Mouse (Mus musculus) lung, postnatal 25 days (tissue): ENCODE results near the gene Map1s.
"Not testable (repeated sequence)": the region's sequence is repeated elsewhere in the genome, so short reads cannot be mapped to it uniquely, and the experiment has no call there.

ENCODE experiments used
- DNase-seq: peaks from one replicate; pipeline ENCODE4 v3.0.0; 2022; ENCODE audit warnings: low spot score

Map1s gene

DNA sequence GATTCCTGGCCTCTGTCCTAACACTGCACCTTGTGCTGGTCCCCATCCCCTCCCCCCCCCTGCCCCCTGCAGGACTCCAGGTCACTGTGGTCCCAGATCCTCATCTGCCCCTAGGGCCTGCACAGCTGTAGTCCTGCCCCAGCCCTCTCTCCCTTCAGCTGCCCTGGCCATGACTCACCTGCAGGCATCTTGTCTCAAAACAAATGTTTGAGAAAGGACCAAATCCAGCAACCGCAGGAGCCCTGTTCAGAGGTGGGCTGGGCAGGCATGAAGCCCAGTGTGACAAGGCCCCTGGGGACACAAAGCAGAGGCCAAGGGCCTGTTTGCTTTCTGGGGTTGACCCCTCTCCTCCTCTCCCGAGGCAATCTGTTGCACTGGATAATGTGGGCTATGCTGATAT is 27.6 kb upstream of the Map1s start:
- no peak for DNase-seq

- no peak for DNase-seq
Observed at GRCm38 (mm10) chr8:70879500-70879899, 26.2 kb upstream of the Map1s start.

- DNase-seq, result no peak
Observed at GRCm38 (mm10) chr8:70880126-70880525, 25.6 kb upstream of the Map1s start.

- DNase-seq, result no peak
Observed at GRCm38 (mm10) chr8:70880546-70880945, 25.2 kb upstream of the Map1s start.

DNA sequence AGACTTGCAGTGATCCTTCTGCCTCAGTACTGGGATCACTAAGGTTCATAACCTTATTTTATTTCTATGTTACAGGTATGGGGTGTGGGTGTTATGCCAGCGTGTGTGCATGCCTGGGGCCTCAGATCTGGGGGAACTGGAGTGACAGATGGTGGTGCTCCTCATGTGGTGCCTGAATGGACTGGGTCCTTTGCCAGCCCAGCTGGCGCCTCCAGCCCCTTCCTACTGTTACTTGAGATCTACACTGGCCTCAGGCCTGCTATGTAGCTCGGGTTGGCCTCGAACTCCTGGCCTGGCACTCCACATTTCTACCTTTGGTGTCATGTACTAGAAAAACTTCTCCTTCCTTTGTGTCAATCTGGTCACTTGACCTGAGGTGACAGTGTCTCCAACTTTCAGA is 21.5 kb upstream of the Map1s start:
- no peak for DNase-seq

DNA sequence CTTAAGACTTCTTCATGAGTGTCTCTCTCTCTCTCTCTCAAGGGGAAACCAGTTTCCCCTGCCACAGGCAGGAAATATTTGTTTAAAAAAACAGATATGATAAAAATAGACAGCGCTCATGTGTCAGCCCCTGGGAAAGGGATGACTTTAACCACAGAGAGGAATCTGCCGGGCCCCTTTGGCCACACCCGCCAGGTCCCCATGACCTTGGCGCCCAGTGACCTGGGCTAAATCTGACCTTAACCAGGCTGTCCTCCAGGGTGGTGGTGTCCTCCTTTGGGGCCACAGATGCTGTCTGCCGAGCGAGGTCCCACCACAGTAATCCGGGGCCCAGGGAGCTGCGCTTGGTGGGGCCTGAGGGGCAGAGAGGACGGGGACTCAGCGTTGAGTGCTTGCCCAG is 21.0 kb upstream of the Map1s start:
- DNase-seq, result no peak

- no peak for DNase-seq
Observed at GRCm38 (mm10) chr8:70885612-70886011, 20.1 kb upstream of the Map1s start.

DNA sequence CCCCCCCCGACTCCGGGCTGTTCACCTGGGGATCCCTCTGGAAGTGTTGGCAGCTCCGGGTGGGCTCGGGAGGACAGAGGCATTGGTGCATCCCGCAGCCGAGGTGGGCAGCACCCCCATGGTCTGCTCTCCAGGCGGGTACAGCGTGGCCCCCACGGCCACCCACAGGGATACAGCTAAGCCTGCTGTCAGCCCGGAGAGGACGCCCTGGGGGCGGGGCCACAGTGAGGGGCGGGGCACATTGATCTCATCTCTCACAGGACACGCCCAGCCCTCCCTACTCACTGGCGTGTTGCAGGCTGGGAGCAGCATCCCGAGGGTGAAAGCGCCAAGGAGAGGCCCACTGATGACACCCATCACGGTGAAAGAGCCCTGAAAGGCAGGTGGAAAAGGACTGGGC is 18.1 kb upstream of the Map1s start:
- DNase-seq, result no peak

DNA sequence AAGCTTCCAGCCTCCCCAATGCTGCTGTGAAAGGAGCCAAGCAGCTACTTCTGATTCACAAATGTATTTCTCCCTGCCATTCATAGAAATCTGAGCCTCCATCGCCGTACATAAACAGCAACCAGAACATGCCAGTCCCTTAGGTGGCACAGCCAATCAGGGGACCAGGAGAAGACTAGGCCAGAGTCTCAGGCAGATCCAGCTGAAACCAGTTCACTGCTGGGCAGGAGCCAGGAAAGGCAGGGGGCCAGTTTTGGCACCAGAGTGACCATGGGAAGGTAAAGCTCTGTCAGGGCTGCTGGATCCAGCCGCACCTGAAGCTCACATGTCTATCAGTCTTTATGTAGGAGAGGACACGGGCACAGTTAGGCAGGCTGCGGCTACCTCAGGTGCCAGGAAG is 15.1 kb upstream of the Map1s start:
- DNase-seq, result no peak

- DNase-seq, result peak; percentile 80
Observed at GRCm38 (mm10) chr8:70891356-70891755, 14.4 kb upstream of the Map1s start.

DNA sequence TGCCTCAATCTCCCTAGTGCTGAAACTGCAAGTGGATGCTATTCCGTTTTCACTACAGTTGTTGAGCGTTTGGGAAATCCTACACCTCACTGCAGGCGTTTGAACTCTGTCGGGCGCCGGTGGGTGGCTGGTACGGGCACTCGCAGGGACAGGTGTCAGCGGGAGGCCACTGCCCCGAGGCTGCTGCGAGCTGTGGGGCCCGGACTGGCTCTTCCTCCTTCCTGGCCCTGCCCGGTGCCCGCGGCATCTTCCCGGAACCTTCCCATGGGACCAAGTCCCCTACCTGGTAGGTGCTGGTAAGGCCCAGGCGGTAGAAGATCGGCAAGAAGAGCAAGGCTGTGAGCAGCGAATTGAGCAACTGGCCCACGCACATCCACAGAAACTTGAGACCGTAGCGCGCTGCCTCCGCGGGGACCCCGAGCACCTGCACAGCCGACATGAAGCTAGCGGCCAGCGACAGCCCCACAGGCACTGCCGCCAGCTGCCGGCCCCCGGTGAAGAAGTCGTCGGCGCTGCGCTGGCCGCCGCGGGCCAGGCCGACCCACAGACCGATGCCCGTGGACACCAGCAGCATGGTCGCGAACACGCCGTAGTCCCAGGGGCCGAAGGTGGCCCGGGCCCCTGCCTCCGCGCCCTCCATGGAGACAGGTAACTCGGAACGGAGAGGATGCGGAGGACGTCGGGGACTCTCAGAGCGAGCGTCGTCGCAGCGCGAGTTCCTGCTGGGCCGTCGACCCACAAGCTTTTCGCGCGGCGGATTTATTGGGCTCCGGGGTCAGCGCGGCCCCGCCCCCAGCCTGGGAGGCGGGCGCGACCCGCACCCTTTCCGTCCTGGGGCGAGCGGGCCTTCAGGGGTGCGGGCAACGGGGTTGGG is 13.5 kb upstream of the Map1s start, which contains the start of gene Slc5a5:
Gene Slc5a5 (minus strand): TSS at position 736 of the 874 bp plus-strand sequence.
- DNase-seq, result no peak

GRCm38 (mm10) chr8:70892896-70893655 is 12.7 kb upstream of the Map1s start:
- no peak for DNase-seq

GRCm38 (mm10) chr8:70893656-70894384 is 11.9 kb upstream of the Map1s start:
- DNase-seq, result peak; percentile 69

DNA sequence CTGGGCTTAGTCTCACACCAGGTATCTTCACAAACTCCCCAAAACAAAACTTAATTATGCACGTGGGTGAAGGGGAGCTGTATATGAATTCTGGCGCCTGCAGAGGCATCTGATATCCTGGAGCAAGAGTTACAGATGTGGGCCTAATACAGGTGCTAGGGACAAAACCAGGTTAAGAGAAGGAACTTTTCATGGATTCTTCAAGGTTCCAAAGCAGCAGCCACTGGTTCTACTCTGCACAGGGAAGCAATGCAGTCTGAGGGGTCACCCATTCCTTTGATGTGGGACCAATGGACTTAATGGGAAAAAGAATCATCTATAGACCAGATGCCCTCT is 11.4 kb upstream of the Map1s start:
- no peak for DNase-seq

DNA sequence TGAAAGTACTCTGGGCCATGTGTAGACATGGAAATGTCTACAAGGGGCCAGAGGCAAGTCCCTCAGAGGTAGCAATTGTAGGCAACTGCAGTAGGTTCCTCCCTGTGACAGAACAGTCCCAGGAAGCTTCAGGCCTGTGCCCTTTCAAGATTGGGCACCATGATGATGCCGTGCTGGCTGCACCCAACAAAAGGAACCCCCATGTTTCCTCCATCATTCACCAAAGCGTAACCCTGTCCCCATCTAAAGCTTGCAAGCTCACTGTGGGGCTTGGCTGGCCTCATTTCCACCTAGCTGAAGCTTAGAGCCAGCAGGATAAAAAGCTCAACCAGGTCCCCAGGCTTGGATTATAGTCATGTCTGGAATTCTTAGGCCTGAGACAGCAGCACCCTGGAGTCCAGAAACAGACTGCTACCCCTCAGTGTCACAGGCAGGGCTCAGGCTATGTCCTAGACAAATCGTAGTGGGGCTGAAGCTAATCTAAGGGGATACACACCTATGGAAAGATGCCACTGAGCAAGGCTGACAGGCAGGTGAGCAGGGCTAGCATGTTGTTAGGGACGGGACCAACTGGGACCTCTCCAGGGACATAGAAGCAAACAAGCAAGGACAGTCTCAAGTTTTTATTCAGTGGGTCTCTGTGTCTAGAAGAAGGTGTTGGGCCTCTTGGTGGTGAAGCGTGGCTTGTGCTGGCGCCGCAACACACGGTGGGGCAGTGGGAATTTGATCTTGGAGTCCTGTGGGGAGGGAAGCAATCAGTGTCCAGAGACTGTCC is 10.8 kb upstream of the Map1s start:
- no peak for DNase-seq

- not testable (repeated sequence) for DNase-seq
Observed at GRCm38 (mm10) chr8:70895571-70896259, 10.0 kb upstream of the Map1s start.

GRCm38 (mm10) chr8:70896316-70897020 is 9.3 kb upstream of the Map1s start:
- no peak for DNase-seq

DNA sequence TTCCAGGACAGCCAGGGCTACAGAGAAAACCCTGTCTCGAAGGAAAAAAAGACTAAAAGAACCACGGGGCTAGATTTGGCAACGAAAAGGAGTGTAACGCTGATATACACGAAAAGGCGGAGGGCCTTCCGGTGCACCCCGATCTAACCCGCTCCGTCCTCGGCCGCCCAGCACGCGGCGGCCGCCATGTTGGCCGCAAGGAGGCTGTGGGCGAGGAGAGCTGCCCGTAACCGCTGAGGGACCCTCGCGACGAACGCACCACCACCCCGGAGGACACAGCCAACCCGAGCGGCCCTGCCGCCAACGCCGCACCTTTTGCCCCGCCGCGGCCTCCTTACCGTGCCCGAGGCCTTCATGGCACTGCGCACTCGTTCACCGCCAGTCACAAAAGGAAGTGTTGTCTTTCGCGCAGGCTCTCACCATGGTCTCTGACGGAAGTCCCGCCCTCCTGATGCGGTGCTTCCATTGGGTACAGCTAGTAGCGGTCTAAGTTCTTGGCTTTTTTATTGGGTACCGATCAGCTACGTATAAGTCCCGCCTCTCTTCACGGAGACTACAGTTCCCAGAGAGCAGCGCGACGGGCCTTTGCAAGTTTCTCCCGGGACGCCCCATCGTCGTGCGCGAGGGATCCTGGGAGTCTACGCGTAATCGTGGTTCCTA is 8.6 kb upstream of the Map1s start, which contains the start of gene Rpl18a:
Gene Rpl18a (minus strand): TSS at position 392 of the 660 bp plus-strand sequence.
- DNase-seq, result peak; percentile 99

GRCm38 (mm10) chr8:70897681-70898413 is 7.9 kb upstream of the Map1s start:
- DNase-seq, result peak; percentile 87
